Mouse (Mus musculus): ENCODE results near the gene Nanos1.

GRCm38 (mm10) chr19:60709193-60709900 lies 46.4 kb upstream of the Nanos1 start:
- no peak for TF ChIP-seq CTCF (IDR thresholded peaks at IDR 0.05; ENCODE audit: borderline replicate concordance, control insufficient read depth, extremely low read depth, insufficient read depth, low read length, poor library complexity)
- no peak for TF ChIP-seq POLR2A (IDR thresholded peaks at IDR 0.05; ENCODE audit: control insufficient read depth, extremely low read depth, insufficient read depth, low read length, poor library complexity)
